Mouse (Mus musculus): ENCODE data around the gene Abca3.

Gene Abca3

DNA sequence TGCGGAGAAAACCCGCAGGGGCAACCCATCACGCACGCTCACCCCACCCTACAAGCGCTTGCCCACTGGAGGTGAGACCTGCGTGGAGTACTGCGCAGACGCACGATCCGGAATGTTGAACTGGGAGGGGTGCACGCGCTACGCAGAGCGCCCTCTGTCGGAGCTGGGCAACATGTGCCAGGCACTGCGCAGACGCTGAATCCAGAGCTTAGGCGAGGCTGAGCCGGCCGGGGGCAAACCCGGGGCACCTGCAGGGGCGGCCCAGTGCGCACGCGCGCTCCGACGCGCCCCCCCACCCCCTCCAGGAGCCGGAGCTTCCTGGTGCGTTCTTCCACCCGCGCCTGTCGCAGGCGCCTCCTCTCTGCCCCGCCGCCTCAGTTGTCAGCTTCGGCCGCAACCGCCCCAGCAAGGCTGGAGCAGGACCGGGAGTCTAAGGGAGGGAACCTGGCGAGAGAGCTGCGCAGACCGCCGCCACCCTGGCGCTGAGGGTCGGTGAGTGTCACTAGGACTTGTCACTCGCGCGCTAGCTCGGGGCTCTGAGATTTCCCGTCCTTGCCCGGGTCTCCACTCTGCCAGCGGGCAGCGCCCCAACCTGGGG lies at the start of gene Abca3:
Gene Abca3 (plus strand): TSS at position 191 of the 598 bp plus-strand sequence.
- peak; percentile 99 for DNase-seq

- peak; percentile 59 to 79 for DNase-seq
Measured at GRCm38 (mm10) chr17:24307500-24307899, 44.2 kb upstream of the Abca3 start.

DNA sequence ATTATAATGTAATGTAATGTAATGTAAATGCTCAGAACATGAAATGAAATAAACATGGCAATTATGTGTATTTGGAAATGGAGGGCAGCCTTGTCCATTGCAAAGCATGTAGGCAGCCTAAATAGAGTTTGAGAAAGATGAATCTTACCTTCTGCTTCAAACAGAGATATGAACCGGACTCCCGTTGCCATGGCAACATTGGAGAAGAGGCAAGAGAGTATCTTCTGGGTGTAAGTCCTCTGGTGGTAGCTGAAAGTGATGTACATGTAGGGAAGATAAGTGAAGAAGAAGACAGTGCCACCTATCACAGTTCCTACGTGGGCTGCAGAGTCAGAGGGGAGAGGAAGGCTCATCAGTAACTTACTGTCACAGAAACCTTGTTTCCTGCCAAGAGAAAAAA lies 30.9 kb upstream of the Abca3 start:
- no peak for DNase-seq

DNA sequence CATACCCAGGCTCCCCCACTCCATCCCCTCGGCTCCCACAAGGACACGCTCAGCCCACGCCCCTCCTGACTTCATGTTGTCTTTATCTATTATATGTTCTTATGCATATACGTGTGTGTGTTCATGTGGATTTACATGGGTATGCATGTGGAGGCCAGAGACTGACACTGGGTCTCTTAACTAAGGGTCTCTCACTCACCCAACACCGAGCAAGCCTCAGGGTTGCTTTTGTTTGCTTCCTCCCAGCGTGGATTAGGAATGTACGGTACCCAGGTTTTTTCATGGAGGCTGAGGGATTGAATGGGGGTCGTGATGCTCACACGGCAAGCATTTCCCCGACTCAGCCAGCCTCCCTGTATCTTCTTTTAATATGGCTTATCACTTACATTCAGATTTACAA lies 26.7 kb upstream of the Abca3 start:
- DNase-seq = no peak

- no peak for DNase-seq
Measured at GRCm38 (mm10) chr17:24327656-24328055, 24.1 kb upstream of the Abca3 start.

GRCm38 (mm10) chr17:24344672-24345071 lies 7.1 kb upstream of the Abca3 start:
- no peak for DNase-seq

DNA sequence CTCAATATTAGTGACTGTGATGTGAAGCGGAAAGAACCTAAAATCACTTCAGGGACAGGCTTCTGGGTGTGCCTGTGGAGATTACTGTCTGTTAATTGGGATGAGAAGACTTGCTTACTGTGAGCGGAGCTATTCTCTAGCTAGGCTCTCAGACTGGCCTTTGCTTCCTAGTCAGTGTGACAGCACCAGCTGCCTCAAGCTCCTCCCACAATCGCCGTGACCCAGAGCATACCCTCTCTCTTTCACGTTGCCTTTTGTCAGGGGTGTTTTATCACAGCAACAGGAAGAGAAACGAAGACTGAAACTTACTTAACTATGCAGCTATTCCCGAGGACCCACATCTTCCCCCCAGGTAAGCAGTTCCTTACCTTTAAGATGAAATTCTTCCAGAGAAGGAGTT lies 4.9 kb upstream of the Abca3 start:
- DNase-seq = no peak

GRCm38 (mm10) chr17:24349176-24349575 lies 2.6 kb upstream of the Abca3 start:
- DNase-seq = no peak

DNA sequence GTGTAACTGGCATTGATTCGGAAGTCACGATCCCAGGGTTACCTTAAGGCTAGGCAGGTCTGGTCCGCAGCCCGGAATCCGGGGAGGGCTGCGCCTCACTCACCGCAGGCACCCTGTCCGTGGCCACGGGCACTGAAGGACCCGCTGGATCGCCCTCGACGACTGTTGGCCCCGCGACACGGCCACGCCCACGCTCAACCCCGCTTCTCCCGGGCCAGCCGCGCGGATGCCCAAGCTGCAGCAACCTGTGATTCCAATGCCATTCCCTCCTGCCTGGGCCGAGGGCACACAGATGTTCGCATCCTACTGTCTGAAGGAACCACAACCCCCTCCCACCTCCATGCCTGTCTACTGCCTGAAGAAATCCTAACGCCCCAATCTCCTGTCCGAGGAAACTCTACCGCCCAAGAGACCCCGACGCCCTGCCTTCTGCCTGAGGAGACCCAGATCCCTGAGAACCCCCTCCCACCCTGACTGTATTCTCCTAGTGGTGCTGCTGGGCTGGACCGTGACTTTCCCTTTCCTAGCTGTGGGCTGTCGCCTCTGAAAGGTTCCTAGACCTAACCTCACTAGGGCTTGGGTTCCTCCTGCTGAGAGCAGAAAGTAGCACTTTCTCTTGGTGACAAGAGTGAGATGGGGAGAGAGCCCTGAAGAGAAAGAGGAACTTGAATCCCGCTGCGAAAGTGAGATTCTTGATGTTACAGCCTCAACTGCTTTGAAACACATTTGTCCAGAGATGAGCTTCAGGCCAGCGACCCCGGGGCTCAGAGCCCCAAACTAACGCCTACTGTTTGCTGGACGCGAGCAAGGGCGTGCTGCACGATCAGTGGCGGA lies 607 bp upstream of the Abca3 start, which contains the start of gene Abca17:
Gene Abca17 (minus strand): TSS at position 143 of the 834 bp plus-strand sequence.
- peak; percentile 40 to 59 for DNase-seq

DNA sequence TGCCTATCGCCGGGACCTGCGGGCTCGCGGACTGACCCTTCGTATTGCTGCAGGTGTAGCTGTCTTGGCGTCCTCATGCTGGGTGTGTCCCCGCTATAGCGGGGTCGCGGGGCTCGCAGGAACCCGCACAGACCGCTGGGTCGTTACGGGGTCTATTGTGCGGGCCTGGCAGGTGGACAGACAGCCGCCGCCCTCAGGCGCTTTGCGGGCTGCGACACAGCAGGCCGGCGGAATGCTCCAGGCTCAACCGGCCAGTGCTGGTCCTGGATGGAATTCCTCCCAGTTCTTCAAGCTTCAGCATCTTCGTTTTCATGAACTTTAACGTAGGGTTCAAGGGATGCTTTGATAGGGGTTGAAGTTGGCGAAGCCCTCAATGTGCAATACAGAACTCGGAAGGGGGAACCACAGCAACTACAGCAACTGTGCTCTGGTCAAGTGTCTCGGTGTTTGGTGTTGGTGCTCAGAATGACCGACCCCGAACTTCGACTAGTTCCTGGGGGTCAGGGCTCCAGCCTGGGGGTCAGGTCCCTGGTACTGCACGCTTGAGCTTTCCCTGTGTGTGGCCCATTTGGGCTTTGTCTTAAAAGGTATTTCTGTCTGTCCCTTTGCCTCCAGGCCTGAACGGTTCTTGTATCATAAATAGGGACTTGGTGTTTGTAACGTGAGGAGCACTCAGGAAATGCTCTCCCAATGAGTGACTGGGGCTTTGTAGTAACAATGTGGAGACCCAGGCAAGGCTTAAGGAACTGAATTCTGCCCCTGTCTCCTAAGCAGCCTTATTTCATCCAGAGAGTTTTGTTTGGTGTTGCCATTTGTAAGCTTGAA lies 832 bp downstream of the Abca3 start:
- no peak for DNase-seq

- no peak for DNase-seq
Measured at GRCm38 (mm10) chr17:24353960-24354359, 2.2 kb downstream of the Abca3 start.

- DNase-seq = no peak
Measured at GRCm38 (mm10) chr17:24355284-24355683, 3.5 kb downstream of the Abca3 start.

DNA sequence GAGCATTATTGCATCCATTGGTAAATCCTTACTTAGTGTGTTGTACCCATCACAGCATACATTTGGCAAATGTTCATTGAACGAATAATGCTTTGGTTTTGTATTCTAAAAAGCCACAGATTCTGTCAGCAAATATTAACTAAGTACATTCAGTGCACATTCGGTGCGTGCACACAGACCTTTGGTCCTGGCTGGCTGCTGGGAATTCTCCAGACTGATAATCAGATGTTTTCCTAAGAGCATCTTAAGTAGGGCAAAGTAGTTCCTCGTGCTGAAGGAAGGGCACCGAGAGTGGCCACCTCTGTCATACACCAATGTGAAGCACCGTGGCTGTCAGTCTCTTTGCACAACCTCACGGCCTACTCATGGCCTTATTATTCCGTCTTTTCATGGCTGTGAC lies 7.3 kb downstream of the Abca3 start:
- DNase-seq = no peak

DNA sequence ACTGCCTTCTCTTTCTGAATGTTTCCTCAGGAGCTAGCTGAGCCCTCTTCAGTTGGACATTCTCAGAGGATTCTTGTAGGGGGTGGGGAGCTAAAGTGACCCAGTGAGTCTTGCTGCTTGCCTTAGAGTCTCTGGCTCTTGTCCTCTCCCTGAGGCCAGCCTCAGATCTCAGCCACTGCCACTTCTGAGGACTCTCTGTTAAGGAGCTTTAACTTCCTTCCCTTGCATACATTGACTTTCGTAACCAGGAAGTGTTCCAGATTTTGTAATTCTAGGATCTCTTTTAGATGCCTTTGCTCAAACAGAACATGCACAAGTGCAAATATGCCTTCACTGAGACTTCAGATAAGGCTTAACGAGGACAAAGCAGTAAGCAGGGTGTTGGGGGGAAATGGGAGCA lies 8.2 kb downstream of the Abca3 start:
- DNase-seq = no peak

DNA sequence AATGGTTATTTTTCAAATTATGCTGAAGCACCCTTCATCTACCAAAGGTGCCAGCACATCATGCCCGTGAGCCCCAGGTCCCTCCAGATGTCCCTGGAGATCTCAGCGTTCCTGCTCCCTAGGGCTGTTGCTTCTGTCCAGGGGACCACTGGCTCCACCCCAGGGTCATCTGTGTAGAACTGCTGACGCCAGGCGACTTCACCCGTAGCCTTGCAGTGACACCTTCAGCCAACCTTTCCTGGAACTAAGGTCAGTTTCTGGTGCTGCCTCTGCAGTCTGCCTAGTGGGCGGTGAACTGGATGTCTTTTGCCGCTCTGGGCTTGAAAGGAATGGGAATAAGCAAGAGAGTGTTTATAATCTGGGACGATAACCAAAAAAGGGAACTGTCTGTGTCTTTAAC lies 9.1 kb downstream of the Abca3 start:
- no peak for DNase-seq

DNA sequence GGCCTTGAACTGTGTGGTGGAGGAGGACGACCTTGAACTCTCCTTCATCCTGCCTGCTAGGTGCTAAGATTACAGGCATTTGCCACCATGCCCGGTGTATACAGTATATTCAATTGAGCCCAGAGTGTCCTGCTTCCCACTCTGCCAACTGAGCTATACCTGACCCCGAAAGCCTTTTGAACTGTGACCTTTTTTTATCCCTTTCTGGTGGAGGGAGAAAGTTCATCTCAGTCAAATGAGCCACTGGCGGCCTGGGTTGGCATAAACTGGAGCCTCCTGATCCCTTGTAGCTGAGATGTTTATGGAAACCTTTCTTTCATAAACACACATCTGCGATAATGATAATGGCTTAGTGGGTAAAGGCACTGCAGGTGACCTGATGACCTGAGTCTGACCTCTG lies 9.5 kb downstream of the Abca3 start:
- DNase-seq = no peak

GRCm38 (mm10) chr17:24362527-24362926 lies 10.8 kb downstream of the Abca3 start:
- DNase-seq = no peak

DNA sequence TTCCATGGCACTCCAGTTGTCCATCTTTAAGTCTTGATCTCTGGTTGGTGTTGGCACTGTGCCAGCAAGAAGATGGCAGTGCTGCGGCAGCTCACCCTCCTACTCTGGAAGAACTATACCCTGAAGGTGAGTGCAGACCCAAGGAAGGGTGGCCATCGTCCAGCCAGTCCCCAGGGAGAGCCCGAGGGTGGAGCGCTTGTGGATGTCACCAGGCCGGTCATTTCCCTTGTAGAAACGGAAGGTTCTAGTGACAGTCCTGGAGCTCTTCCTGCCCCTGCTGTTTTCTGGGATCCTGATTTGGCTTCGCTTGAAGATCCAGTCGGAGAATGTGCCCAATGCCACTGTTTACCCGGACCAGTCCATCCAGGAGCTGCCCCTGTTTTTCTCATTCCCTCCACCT lies 12.7 kb downstream of the Abca3 start:
- DNase-seq = peak; percentile 71 to 73

GRCm38 (mm10) chr17:24365863-24366262 lies 14.1 kb downstream of the Abca3 start:
- DNase-seq = peak in 1 of 2 experiments; percentile 29

DNA sequence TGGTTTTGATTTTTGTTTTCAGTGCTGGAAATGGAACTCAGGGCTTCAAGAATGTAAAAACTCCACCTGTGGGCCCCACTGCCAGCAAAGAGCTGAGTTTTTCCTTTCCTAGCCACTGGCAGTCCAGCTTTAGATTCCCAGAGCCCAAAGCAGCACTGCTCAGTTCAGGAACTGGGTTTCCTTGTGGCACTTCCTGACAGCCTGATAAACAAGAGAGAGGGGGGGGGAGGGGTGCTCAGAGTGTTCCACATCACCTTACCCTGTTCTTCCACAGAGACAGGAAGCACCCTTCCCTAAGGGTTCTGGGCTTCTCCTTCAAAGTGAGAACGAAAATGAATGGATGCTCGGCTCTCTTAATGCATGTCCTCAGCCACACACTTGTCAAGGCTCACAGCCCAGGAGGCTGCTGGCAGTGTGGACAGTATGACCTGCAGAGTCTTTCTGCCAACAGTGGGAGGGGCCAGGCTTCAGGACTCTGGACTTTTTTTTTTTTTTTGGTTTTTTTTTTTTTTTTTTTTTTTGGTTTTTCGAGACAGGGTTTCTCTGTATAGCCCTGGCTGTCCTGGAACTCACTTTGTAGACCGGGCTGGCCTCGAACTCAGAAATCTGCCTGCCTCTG lies 23.5 kb downstream of the Abca3 start:
- DNase-seq = no peak

GRCm38 (mm10) chr17:24375886-24376285 lies 24.1 kb downstream of the Abca3 start:
- no peak for DNase-seq

- DNase-seq = no peak
Measured at GRCm38 (mm10) chr17:24378496-24378895, 26.7 kb downstream of the Abca3 start.

- DNase-seq = no peak
Measured at GRCm38 (mm10) chr17:24383789-24384188, 32.0 kb downstream of the Abca3 start.

Measured in cerebellum, postnatal 25 days (tissue).